Mouse (Mus musculus): ENCODE results near the gene Steap3.

DNA sequence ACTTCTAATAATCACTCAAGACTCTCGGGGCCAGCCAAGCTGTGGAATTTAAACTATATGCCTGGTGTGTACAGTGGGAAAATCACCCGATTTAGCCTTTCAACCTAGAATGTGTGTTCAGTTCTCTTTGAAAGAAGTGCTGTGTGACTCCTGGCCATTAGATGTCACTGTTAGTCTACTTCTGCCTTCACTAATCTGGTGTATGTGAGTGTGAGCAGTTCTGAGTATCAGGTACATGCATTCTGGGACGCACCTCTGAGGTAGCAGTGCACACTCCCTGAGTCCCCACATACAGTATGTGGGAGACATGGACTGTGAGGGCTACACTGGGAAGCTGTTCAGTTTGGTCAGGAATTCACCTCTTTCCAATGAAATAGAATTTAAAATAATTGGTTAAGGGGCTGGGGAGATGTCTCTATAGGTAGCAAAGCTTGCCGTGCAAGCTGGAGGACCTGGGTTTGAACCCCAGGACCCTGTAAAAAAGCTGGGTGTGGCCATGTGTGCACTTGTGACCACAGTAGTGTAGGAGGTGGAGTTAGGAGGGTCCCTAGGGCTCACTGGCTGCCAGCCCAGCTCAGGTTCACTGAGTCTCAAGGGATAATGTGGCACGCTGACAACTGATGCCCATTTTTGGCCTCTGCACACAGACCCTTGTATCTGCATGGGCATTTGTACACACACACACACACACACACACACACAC, 100.5 kb downstream of the Steap3 start:
- TF ChIP-seq CTCF (IDR thresholded peaks at IDR 0.05; ENCODE audit: control insufficient read depth, insufficient read depth, insufficient replicate concordance, low read depth, low read length) (no peak), POLR2A (IDR thresholded peaks at IDR 0.05; ENCODE audit: control insufficient read depth, low read depth, low read length) (no peak)
